Mouse (Mus musculus) layer of hippocampus, postnatal 36 days (tissue): ENCODE measurements around the gene Lss. TPM values are rescaled to one million over a fixed set of nuclear protein-coding genes. Genes with fewer than 3 reads are reported as not detected.

Source experiments
- DNase-seq, 2 experiments: peaks; one replicate each; pipeline ENCODE4 v3.0.0; 2022
- total RNA-seq, 2 experiments: library from RNA; stranded (reverse); gene quantifications; 2 replicates each; pipeline ENCODE4 v1.2.3; 2021

The Lss gene
- total RNA-seq, 2 experiments from 2014 or later: 35.6 to 37.8 TPM

GRCm38 (mm10) chr10:76569996-76570685, 38.8 kb downstream of the Lss start:
- DNase-seq: no peak

GRCm38 (mm10) chr10:76571070-76571469, 39.7 kb downstream of the Lss start:
- DNase-seq: no peak

GRCm38 (mm10) chr10:76572151-76572550, 40.8 kb downstream of the Lss start:
- no peak for DNase-seq

- DNase-seq: no peak
Observed at GRCm38 (mm10) chr10:76575374-76575773, 44.0 kb downstream of the Lss start, which contains the start of gene Ftcd. Gene Ftcd, plus strand, starts transcription at chr10:76575648.

- DNase-seq: no peak
Observed at GRCm38 (mm10) chr10:76576920-76577319, 45.5 kb downstream of the Lss start.

GRCm38 (mm10) chr10:76584138-76584537, 52.8 kb downstream of the Lss start:
- no peak for DNase-seq

GRCm38 (mm10) chr10:76586190-76586589, 54.8 kb downstream of the Lss start:
- no peak for DNase-seq

GRCm38 (mm10) chr10:76590197-76590596, 58.8 kb downstream of the Lss start:
- DNase-seq: no peak

- DNase-seq: no peak
Observed at GRCm38 (mm10) chr10:76596338-76596737, 65.0 kb downstream of the Lss start.

GRCm38 (mm10) chr10:76602690-76603089, 71.3 kb downstream of the Lss start:
- DNase-seq: no peak

Other genes starting within 250 kb of the Lss start
- 10 to 100 TPM; 49.3 to 56.3 TPM for gene Dip2a, start 186.3 kb upstream of the Lss start, total RNA-seq
- not detected for gene AC141477.1, start 91.1 kb upstream of the Lss start, total RNA-seq
- 10 to 100 TPM; 20.7 to 24.1 TPM for gene Pcnt, start 88.8 kb upstream of the Lss start, total RNA-seq
- not detected for gene 2610028H24Rik, start 82.5 kb upstream of the Lss start, total RNA-seq
- gene Mcm3ap, start 62.7 kb upstream of the Lss start, total RNA-seq: 10 to 100 TPM; 50.8 TPM
- 1 to 10 TPM; 4.4 to 5.1 TPM for gene Ybey, start 62.5 kb upstream of the Lss start, total RNA-seq
- not detected for gene Spatc1l, start 30.7 kb downstream of the Lss start, total RNA-seq
- gene Ftcd, start 44.1 kb downstream of the Lss start, total RNA-seq: not detected
- 1 to 10 TPM; 3.8 to 6.1 TPM for gene Col6a2, start 92.0 kb downstream of the Lss start, total RNA-seq
- 10 to 100 TPM; 20.6 to 21.8 TPM for gene Col6a1, start 194.6 kb downstream of the Lss start, total RNA-seq